In genomic region chr12:4878296-4878783, GRCm38 (mm10) we compare ENCODE assay signal across 11 mouse cellular contexts.
"Had no signal": no experiment of that assay in that cellular context is flagged by ENCODE, and none has a peak within 500 bp of the region (broad histone marks: within the 10 kb centered on the region; RNA-seq: fewer than 3 reads in every experiment).

No protein-coding gene starts in this region.

- H3K4me3 ChIP-seq: limb, embryonic 12.5 days; neural tube, embryonic 12.5 days; stomach, embryonic 15.5 days had no signal

- ATAC-seq: inflammation-experienced regulatory T-cells, adult 6 months; intestine, postnatal 0 days; lung, postnatal 0 days had no signal

- H3K27ac ChIP-seq: limb, embryonic 12.5 days; neural tube, embryonic 12.5 days; stomach, embryonic 15.5 days had no signal

- DNase-seq: layer of hippocampus, adult 9-11 months; lung, adult 2 months; midbrain, embryonic 14.5 days; right cerebral cortex, postnatal 14 days; thymus, postnatal 36 days had no signal

- H3K4me2 ChIP-seq: limb, embryonic 12.5 days; neural tube, embryonic 12.5 days; stomach, embryonic 15.5 days had no signal

- H3K9ac ChIP-seq: limb, embryonic 12.5 days; neural tube, embryonic 12.5 days; stomach, embryonic 15.5 days had no signal

- H3K9me3 ChIP-seq: limb, embryonic 12.5 days; neural tube, embryonic 12.5 days; stomach, embryonic 15.5 days had no signal

- H3K27me3 ChIP-seq: stomach, embryonic 15.5 days had no signal
